Mouse (Mus musculus) kidney, adult 9 months (tissue): ENCODE measurements around the gene Mbd3l1.

Experiments used
- DNase-seq: peaks from one replicate; pipeline ENCODE4 v3.0.0; 2022

Gene Mbd3l1

DNA sequence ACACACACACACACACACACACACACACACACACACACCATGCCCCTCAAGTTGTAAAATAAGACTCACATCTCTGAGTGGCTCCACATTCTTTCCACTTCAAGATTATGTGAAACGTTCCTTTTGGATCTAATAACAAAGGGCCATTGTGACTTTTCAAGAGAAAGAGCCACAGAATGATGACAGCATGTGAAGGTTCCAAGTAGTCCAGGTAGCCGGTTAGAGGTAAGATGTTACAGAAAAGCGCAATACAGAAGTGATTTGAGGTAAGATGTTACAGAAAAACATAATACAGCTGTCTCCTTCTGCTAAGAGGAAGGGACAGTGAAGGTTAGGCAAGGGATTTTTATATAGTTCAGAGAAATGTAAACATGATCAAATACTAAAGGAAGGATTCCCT lies at the start of gene Mbd3l1, which contains the start of gene Zfp558:
Gene Mbd3l1, plus strand, starts transcription at position 192 of the 400 bp plus-strand sequence.
Gene Zfp558, minus strand, starts transcription at position 101 of the 400 bp plus-strand sequence.
- no peak for DNase-seq

DNA sequence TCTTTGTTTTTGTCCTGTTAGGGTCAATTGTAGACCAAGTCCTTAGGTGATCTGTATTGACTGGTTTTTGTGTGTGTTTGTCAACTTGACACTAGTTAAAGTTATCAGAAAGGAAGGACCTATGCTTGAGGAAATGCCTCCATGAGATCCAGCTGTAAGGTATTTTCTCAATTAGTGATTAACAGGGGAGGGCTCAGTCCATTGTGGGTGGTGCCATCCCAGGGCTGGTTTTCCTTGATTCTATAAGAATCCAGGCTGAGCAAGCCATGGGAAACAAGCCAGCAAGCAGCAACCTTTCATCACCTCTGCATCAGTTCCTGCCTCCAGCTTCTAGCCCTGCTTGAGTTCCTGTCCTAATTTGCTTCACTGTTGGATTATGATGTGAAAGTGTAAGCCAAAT lies 47.8 kb upstream of the Mbd3l1 start, which contains the start of gene Mbd3l2:
Gene Mbd3l2, plus strand, starts transcription at position 301 of the 400 bp plus-strand sequence.
- no peak for DNase-seq

DNA sequence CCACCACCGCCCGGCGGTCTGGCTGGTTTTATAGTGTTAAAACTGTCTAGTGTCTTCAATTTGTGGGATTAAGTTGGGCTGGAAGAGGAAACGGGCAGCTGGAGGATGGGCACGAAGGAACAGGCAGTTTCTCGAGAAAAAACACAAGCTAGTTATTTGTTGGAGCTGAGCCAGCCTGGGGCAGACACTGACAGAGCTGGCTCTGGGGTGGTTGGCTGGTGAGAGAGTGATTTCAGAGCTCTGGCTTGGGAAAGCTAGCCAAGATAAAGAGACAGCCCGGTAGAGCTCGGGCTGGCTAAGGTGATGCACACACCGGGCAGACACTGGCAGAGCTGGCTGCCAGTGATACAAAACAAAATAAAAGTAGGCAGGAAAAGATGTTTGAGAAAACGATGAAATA lies 46.5 kb upstream of the Mbd3l1 start:
- DNase-seq, result no peak

DNA sequence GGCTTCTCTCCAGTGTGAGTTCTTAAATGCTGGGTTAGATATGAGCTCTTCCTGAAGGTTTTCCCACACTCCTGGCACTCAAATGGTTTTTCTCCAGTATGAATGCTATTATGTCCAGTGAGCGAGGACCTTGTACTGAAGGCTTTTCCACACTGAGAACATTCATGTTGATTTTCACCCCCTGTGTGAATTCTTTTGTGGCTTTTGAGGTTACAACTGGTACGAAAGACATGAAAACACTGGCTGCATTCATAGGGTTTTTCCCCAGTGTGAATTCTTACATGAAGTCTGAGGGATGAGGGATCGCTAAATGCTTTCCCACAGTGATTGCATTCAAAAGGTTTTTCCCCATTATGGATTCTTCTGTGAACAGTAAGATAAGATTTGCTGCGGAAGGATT lies 21.6 kb upstream of the Mbd3l1 start:
- no peak for DNase-seq

DNA sequence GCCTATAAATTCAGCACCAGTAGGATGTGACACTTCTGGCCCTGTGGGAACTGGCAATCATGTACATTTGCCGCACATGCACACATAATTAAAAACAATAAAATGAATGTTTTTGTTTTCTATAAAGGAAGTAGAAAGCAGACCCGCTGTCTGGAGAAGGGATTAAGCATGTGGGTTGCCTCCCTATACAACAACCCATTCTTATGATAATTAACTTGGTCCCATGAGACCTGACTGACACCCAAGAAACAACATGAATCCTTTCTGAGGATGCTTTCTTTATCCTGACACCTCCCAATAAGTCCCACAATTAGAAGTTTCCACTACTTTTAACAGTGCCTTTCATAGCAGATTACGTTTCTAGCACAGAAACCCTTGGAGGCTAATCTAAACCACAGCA lies 10.8 kb upstream of the Mbd3l1 start:
- no peak for DNase-seq

DNA sequence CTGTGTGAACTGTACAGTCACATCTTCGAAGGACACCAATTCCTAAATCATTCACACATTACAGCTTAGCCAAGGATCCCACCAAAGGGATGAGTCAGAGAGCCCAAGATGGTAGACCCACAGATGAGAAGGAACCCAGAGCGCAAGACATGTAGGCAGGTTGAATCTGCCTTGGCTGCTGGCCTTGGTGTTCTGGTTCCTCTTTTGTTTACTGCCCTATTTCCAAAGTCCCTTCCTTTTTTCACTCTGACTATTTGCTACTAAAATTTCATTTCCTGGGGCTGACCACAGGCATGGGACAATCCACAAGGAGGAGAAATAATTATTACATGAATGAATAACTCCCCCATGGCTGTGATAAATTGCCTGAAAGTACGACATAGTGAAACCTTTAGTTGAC lies 10.2 kb upstream of the Mbd3l1 start:
- no peak for DNase-seq

DNA sequence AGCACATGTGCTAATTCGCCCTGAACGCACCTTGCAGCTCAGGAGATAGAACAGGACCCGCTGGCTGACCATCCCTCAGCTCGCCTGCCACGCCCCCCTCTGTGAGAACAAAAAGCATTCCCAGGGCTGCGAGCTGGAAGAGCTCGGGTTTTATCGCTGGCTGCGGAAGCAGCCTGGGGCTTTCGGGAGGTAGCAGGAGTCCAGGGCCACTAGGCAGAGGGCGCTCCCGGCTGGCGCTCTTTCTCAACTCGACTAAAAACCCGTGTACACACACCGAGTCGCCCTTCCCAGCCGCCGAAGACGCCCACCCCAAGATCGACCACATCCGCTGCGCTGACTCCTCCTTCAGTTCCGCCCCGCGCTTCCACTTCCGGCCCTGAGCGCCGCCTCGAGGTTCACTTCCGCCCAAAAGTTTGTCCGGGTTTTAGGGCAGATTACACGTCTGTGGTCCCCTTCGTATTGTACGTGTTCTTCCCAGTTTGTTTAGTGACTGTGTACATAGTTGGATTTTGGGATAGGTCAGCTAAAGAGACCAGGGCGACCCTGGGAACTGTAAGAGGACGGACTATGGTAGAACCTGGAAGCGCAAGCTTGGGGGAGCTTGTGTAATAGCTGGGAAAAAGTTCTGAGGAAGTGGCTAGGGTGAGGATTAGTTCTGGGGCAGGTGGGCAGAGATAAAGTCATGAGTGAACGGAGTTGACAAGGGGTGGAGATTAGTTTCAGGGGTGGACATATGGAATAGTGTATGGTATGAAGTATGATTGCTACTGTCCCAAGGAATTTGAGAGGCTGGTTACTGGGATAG lies 4.6 kb upstream of the Mbd3l1 start:
- DNase-seq, result peak; percentile 57

DNA sequence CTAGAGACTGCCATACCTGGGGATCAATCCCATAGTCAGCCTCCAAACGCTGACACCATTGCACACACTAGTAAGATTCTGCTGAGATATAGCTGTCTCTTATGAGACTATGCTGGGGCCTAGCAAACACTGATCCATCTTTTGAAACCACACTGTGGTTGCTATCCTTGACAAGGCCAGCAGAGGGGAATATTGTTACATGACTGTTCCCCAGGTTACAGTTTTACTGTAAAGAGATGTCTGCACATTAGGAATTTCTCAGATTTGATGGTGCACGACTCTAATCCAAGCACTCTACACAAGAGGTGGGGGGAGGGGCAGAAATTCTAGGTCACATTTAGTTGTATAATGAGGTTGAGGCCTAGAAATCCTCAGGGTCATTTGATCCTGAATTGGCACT lies 29.9 kb downstream of the Mbd3l1 start:
- DNase-seq, result no peak
